ENCODE assay signal across 23 mouse cellular contexts in genomic region chr6:127751499-127751898, GRCm38 (mm10). TPM values are rescaled to one million over a fixed set of nuclear protein-coding genes. Genes with fewer than 3 reads are reported as not detected.
DNase-seq lines count a peak whose midpoint lies in the region; ATAC-seq lines count a peak whose summit lies in the region.
"Had no signal": no experiment of that assay in that cellular context is flagged by ENCODE, and none has a peak within 500 bp of the region (broad histone marks: within the 10 kb centered on the region; RNA-seq: fewer than 3 reads in every experiment).

No protein-coding gene starts in this region.

- no peaks in the 10 kb centered on the region for H3K36me3 ChIP-seq in forebrain, embryonic 10.5 days (replicated peaks)
- H3K36me3 ChIP-seq in forebrain, embryonic 11.5 days (ENCODE audit: control insufficient read depth, insufficient read depth, low read length): no peaks in the 10 kb centered on the region
- no peaks in the 10 kb centered on the region for H3K36me3 ChIP-seq in hindbrain, embryonic 11.5 days (ENCODE audit: control insufficient read depth, insufficient read depth, low read length)
- H3K36me3 ChIP-seq in hindbrain, embryonic 12.5 days: no peaks in the 10 kb centered on the region
- no peaks in the 10 kb centered on the region for H3K36me3 ChIP-seq in neural tube, embryonic 11.5 days (ENCODE audit: control insufficient read depth, insufficient read depth, low read length)
- H3K36me3 ChIP-seq: embryonic facial prominence, embryonic 12.5 days; heart, embryonic 13.5 days had no signal

- peaks cover 10% of the 10 kb centered on the region for H3K27me3 ChIP-seq in forebrain, embryonic 10.5 days (ENCODE audit: poor library complexity, severe bottlenecking)
- H3K27me3 ChIP-seq in forebrain, embryonic 11.5 days (ENCODE audit: control insufficient read depth, insufficient read depth, low read length): no peaks in the 10 kb centered on the region
- H3K27me3 ChIP-seq in hindbrain, embryonic 11.5 days (ENCODE audit: control insufficient read depth, insufficient read depth, low read length): no peaks in the 10 kb centered on the region
- no peaks in the 10 kb centered on the region for H3K27me3 ChIP-seq in hindbrain, embryonic 12.5 days
- H3K27me3 ChIP-seq in neural tube, embryonic 11.5 days (ENCODE audit: control insufficient read depth, insufficient read depth, low read length): no peaks in the 10 kb centered on the region
- H3K27me3 ChIP-seq: embryonic facial prominence, embryonic 12.5 days had no signal

- peaks cover 38% of the 10 kb centered on the region for H3K4me1 ChIP-seq in forebrain, embryonic 10.5 days
- H3K4me1 ChIP-seq in forebrain, embryonic 11.5 days (replicated peaks; ENCODE audit: control insufficient read depth, insufficient read depth, low read length): no peaks in the 10 kb centered on the region; the same call in 1 of the 2 replicates
- peaks cover 9% of the 10 kb centered on the region for H3K4me1 ChIP-seq in hindbrain, embryonic 11.5 days (replicated peaks; ENCODE audit: control insufficient read depth, insufficient read depth, low read length)
- H3K4me1 ChIP-seq in hindbrain, embryonic 12.5 days: peaks cover 32% of the 10 kb centered on the region
- peaks cover 15% of the 10 kb centered on the region for H3K4me1 ChIP-seq in neural tube, embryonic 11.5 days (ENCODE audit: control insufficient read depth, insufficient read depth, low read length)

- no peak for DNase-seq in forebrain, embryonic 10.5 days (ENCODE audit: extremely low spot score, low spot score)
- no peak for DNase-seq in forebrain, embryonic 11.5 days (ENCODE audit: low spot score)
- peak; percentile 51 for DNase-seq in hindbrain, embryonic 11.5 days (ENCODE audit: low spot score)
- DNase-seq in neural tube, embryonic 11.5 days (ENCODE audit: low spot score): peak; percentile 56
- DNase-seq in neural tube, embryonic 10.5 days (ENCODE audit: extremely low spot score, low spot score): no peak
- no peak for DNase-seq in left cerebral cortex, adult 9 months (ENCODE audit: low spot score in 2 of 2)
- DNase-seq: adrenal gland, postnatal 10 days; cerebellum, adult 11-12 months; cerebellum, adult 9-10 months; cerebellum, postnatal 25 days; gastrocnemius, postnatal 14 days; heart, postnatal 36 days had no signal

- WGBS in forebrain, embryonic 10.5 days: 79% methylated on average over 9 of the region's 9 CpGs
- WGBS in forebrain, embryonic 11.5 days: 65% methylated on average over 9 of the region's 9 CpGs
- WGBS in hindbrain, embryonic 11.5 days: 56% methylated on average over 9 of the region's 9 CpGs
- WGBS in hindbrain, embryonic 12.5 days: 39% methylated on average over 9 of the region's 9 CpGs
- WGBS in neural tube, embryonic 11.5 days: 58% methylated on average over 9 of the region's 9 CpGs

- H3K9me3 ChIP-seq in forebrain, embryonic 10.5 days: no peaks in the 10 kb centered on the region
- H3K9me3 ChIP-seq in forebrain, embryonic 11.5 days (ENCODE audit: control insufficient read depth, low read length): no peaks in the 10 kb centered on the region
- no peaks in the 10 kb centered on the region for H3K9me3 ChIP-seq in hindbrain, embryonic 11.5 days (ENCODE audit: control insufficient read depth, low read length)
- no peaks in the 10 kb centered on the region for H3K9me3 ChIP-seq in hindbrain, embryonic 12.5 days (replicated peaks)
- no peaks in the 10 kb centered on the region for H3K9me3 ChIP-seq in neural tube, embryonic 11.5 days (ENCODE audit: control insufficient read depth, low read length)
- H3K9me3 ChIP-seq: embryonic facial prominence, embryonic 12.5 days; heart, embryonic 13.5 days had no signal

- H3K4me2 ChIP-seq in forebrain, embryonic 11.5 days (ENCODE audit: low read depth, low read length, severe bottlenecking): no peak overlapping the region
- no peak overlapping the region for H3K4me2 ChIP-seq in hindbrain, embryonic 11.5 days (replicated peaks; ENCODE audit: low read depth, low read length)
- H3K4me2 ChIP-seq in hindbrain, embryonic 12.5 days (replicated peaks): no peak overlapping the region
- no peak overlapping the region for H3K4me2 ChIP-seq in neural tube, embryonic 11.5 days (ENCODE audit: low read depth)
- H3K4me2 ChIP-seq: embryonic facial prominence, embryonic 12.5 days; heart, embryonic 13.5 days; hindbrain, embryonic 14.5 days had no signal

- H3K4me3 ChIP-seq in forebrain, embryonic 10.5 days: no peak overlapping the region
- H3K4me3 ChIP-seq in forebrain, embryonic 11.5 days (ENCODE audit: low read depth, low read length): no peak overlapping the region
- H3K4me3 ChIP-seq in hindbrain, embryonic 11.5 days (ENCODE audit: low read depth, low read length): no peak overlapping the region
- H3K4me3 ChIP-seq in hindbrain, embryonic 12.5 days: no peak overlapping the region
- no peak overlapping the region for H3K4me3 ChIP-seq in neural tube, embryonic 11.5 days (ENCODE audit: low read depth, low read length)
- H3K4me3 ChIP-seq: embryonic facial prominence, embryonic 12.5 days; heart, embryonic 13.5 days had no signal

- H3K27ac ChIP-seq in forebrain, embryonic 10.5 days: 0 out of 2 replicates have a peak overlapping the region, but pooled peaks have one; percentile 53
- H3K27ac ChIP-seq in forebrain, embryonic 11.5 days (ENCODE audit: low read depth, low read length): no peak overlapping the region
- H3K27ac ChIP-seq in hindbrain, embryonic 11.5 days (ENCODE audit: low read depth, low read length): no peak overlapping the region; the same call in 1 of the 2 replicates
- no peak overlapping the region for H3K27ac ChIP-seq in hindbrain, embryonic 12.5 days
- no peak overlapping the region for H3K27ac ChIP-seq in neural tube, embryonic 11.5 days (ENCODE audit: low read depth, low read length)
- H3K27ac ChIP-seq: embryonic facial prominence, embryonic 12.5 days; hindbrain, embryonic 14.5 days had no signal

- no peak for ATAC-seq in forebrain, embryonic 11.5 days (replicated peaks; ENCODE audit: low FRiP score)
- ATAC-seq in hindbrain, embryonic 11.5 days (ENCODE audit: low FRiP score): no peak
- ATAC-seq in hindbrain, embryonic 12.5 days (ENCODE audit: low FRiP score): no peak
- ATAC-seq in neural tube, embryonic 11.5 days (ENCODE audit: insufficient read depth, low FRiP score, low TSS enrichment): 0 out of 2 replicates have a peak, but pooled peaks have one; percentile 43
- no peak for ATAC-seq in megakaryocyte, adult 5-6 weeks (ENCODE audit: poor library complexity, severe bottlenecking)
- ATAC-seq: forebrain, embryonic 16.5 days; intestine, embryonic 16.5 days had no signal

- no peak overlapping the region for H3K9ac ChIP-seq in forebrain, embryonic 11.5 days (ENCODE audit: low read length)
- H3K9ac ChIP-seq in hindbrain, embryonic 11.5 days (ENCODE audit: low read depth, low read length): no peak overlapping the region
- no peak overlapping the region for H3K9ac ChIP-seq in hindbrain, embryonic 12.5 days
- no peak overlapping the region for H3K9ac ChIP-seq in neural tube, embryonic 11.5 days (ENCODE audit: low read length)
- H3K9ac ChIP-seq: embryonic facial prominence, embryonic 12.5 days; hindbrain, embryonic 14.5 days had no signal

RNA-seq across cellular contexts. Expression of gene Prmt8, which starts 17.8 kb away (rescaled TPM):
- 5.0 and 5.2 TPM in 2 replicates for polyA plus RNA-seq in forebrain, embryonic 10.5 days (2016; fragmentation: Nextera tagmentation; extraction: Ambion mirVana)
- polyA plus RNA-seq in forebrain, embryonic 11.5 days (2014; fragmentation: Nextera tagmentation; extraction: Ambion mirVana): 11.1 and 11.8 TPM in 2 replicates
- 44.6 and 46.3 TPM in 2 replicates for polyA plus RNA-seq in hindbrain, embryonic 11.5 days (2014; fragmentation: Nextera tagmentation; extraction: Ambion mirVana)
- polyA plus RNA-seq in hindbrain, embryonic 12.5 days (2016; fragmentation: Nextera tagmentation; extraction: Ambion mirVana): 38.0 and 39.9 TPM in 2 replicates
- 31.7 and 34.6 TPM in 2 replicates for polyA plus RNA-seq in neural tube, embryonic 11.5 days (2014; fragmentation: Nextera tagmentation; extraction: Ambion mirVana)
- not detected in 2 replicates for total RNA-seq in megakaryocyte, adult 5-6 weeks (2015)
- total RNA-seq in megakaryocyte, adult 5-6 weeks (2017): not detected in 2 replicates
- total RNA-seq: gastrocnemius, adult 18-20 months; gastrocnemius, postnatal 14 days; heart, postnatal 36 days; MEL had no signal
- polyA plus RNA-seq: C2C12; heart, postnatal 0 days; intestine, embryonic 16.5 days had no signal

Comparison
In these comparisons a context has a peak if more than half of its experiments do, and no peak if none do; other contexts are left out.
1. DNase-seq: peak in hindbrain, embryonic 11.5 days (single experiment) and neural tube, embryonic 11.5 days (single experiment); none in forebrain, embryonic 10.5 days (single experiment), forebrain, embryonic 11.5 days (single experiment), neural tube, embryonic 10.5 days (single experiment) and left cerebral cortex, adult 9 months (0 of 2).